Mouse (Mus musculus): ENCODE measurements around the gene Cox6b2. TPM values are rescaled to one million over a fixed set of nuclear protein-coding genes. Genes with fewer than 3 reads are reported as not detected.

The Cox6b2 gene
- polyA plus RNA-seq, 1 experiment: 27.5 TPM

- no peak for DNase-seq (ENCODE audit: low read depth)
- TF ChIP-seq POLR2A (IDR thresholded peaks at IDR 0.05; ENCODE audit: borderline replicate concordance, extremely low read depth, insufficient read depth, insufficient read length, poor library complexity, severe bottlenecking) (no peak), CTCF (IDR thresholded peaks at IDR 0.05; ENCODE audit: borderline replicate concordance, extremely low read depth, insufficient read depth, insufficient read length) (no peak)
These were observed 50.6 kb downstream of the Cox6b2 start for GRCm38 (mm10) chr7:4702334-4702733.

Other genes starting within 250 kb of the Cox6b2 start
- gene Tnnt1, start 236.7 kb downstream of the Cox6b2 start, polyA plus RNA-seq (2012; rRNA removed): 3.3 and 3.9 TPM in 2 replicates
- 4.2 and 4.3 TPM in 2 replicates for gene Tnni3, start 228.9 kb downstream of the Cox6b2 start, polyA plus RNA-seq (2012; rRNA removed)
- gene Dnaaf3, start 220.6 kb downstream of the Cox6b2 start, polyA plus RNA-seq (2012; rRNA removed): 5.9 and 6.4 TPM in 2 replicates
- 103 and 105 TPM in 2 replicates for gene Syt5, start 205.6 kb downstream of the Cox6b2 start, polyA plus RNA-seq (2012; rRNA removed)
- 0.87 and 1.5 TPM in 2 replicates for gene Ptprh, start 149.1 kb downstream of the Cox6b2 start, polyA plus RNA-seq (2012; rRNA removed)
- gene Tmem86b, start 121.7 kb downstream of the Cox6b2 start, polyA plus RNA-seq (2012; rRNA removed): 55.9 and 89.5 TPM in 2 replicates
- 115 and 130 TPM in 2 replicates for gene Ppp6r1, start 94.1 kb downstream of the Cox6b2 start, polyA plus RNA-seq (2012; rRNA removed)
- gene Hspbp1, start 68.0 kb downstream of the Cox6b2 start, polyA plus RNA-seq (2012; rRNA removed): 93.3 and 97.3 TPM in 2 replicates
- gene Brsk1, start 62.5 kb downstream of the Cox6b2 start, polyA plus RNA-seq (2012; rRNA removed): 137 and 161 TPM in 2 replicates
- gene Tmem150b, start 27.8 kb downstream of the Cox6b2 start, polyA plus RNA-seq (2012; rRNA removed): 0.03 and 0.05 TPM in 2 replicates
- 197 and 214 TPM in 2 replicates for gene Kmt5c, start 13.0 kb downstream of the Cox6b2 start, polyA plus RNA-seq (2012; rRNA removed)
- not detected in 2 replicates for gene Fam71e2, start 18.2 kb upstream of the Cox6b2 start, polyA plus RNA-seq (2012; rRNA removed)
- gene Il11, start 29.8 kb upstream of the Cox6b2 start, polyA plus RNA-seq (2012; rRNA removed): 0.16 and 0.38 TPM in 2 replicates
- not detected in 2 replicates for gene Tmem190, start 29.8 kb upstream of the Cox6b2 start, polyA plus RNA-seq (2012; rRNA removed)
- gene Tmem238, start 36.6 kb upstream of the Cox6b2 start, polyA plus RNA-seq (2012; rRNA removed): 3.4 and 5.2 TPM in 2 replicates
- gene Rpl28, start 39.8 kb upstream of the Cox6b2 start, polyA plus RNA-seq (2012; rRNA removed): 271 and 404 TPM in 2 replicates
- 451 and 626 TPM in 2 replicates for gene Ube2s, start 59.5 kb upstream of the Cox6b2 start, polyA plus RNA-seq (2012; rRNA removed)
- gene Shisa7, start 91.6 kb upstream of the Cox6b2 start, polyA plus RNA-seq (2012; rRNA removed): 145 and 170 TPM in 2 replicates
- gene Isoc2b, start 117.2 kb upstream of the Cox6b2 start, polyA plus RNA-seq (2012; rRNA removed): 2.6 and 3.3 TPM in 2 replicates
- gene Isoc2a, start 124.1 kb upstream of the Cox6b2 start, polyA plus RNA-seq (2012; rRNA removed): 6.7 and 9.0 TPM in 2 replicates
- 0.77 and 1.3 TPM in 2 replicates for gene Gm36210, start 153.4 kb upstream of the Cox6b2 start, polyA plus RNA-seq (2012; rRNA removed)
- gene Zfp628, start 162.1 kb upstream of the Cox6b2 start, polyA plus RNA-seq (2012; rRNA removed): 16.7 and 21.7 TPM in 2 replicates
- 27.3 and 27.9 TPM in 2 replicates for gene Nat14, start 168.9 kb upstream of the Cox6b2 start, polyA plus RNA-seq (2012; rRNA removed)
- 2.3 and 3.6 TPM in 2 replicates for gene Ssc5d, start 172.7 kb upstream of the Cox6b2 start, polyA plus RNA-seq (2012; rRNA removed)
- 0.14 TPM in 2 replicates for gene Sbk2, start 211.3 kb upstream of the Cox6b2 start, polyA plus RNA-seq (2012; rRNA removed)
- gene Sbk3, start 218.1 kb upstream of the Cox6b2 start, polyA plus RNA-seq (2012; rRNA removed): 1.1 and 2.0 TPM in 2 replicates
- gene Zfp579, start 243.1 kb upstream of the Cox6b2 start, polyA plus RNA-seq (2012; rRNA removed): 168 and 190 TPM in 2 replicates

Measured in brain, embryonic 14.5 days (tissue).